Mouse (Mus musculus) midbrain, embryonic 12.5 days (tissue): ENCODE data around the gene Ndufa3. TPM values are rescaled to one million over a fixed set of nuclear protein-coding genes. Genes with fewer than 3 reads are reported as not detected.

Experiments used
- ATAC-seq: fragments of 200-750 bp; cut with Nextera tagmentation; 2 replicates; pipeline ENCODE4 v1.8.0; 2017; ENCODE audit warnings: low read depth, moderate TSS enrichment, moderate library complexity; ENCODE audit not compliant: low FRiP score
- H3K27ac ChIP-seq: fragments of 300-500 bp; sonication (generic); replicated peaks from 2 replicates; pipeline ENCODE4 v1.5.1; 2016; ENCODE audit warnings: mild to moderate bottlenecking
- H3K27me3 ChIP-seq: fragments of 300-500 bp; sonication (generic); 2 replicates; pipeline ENCODE4 v1.6.1; 2016; ENCODE audit warnings: mild to moderate bottlenecking
- H3K36me3 ChIP-seq: fragments of 300-500 bp; sonication (generic); 2 replicates; pipeline ENCODE4 v1.6.1; 2016
- H3K4me1 ChIP-seq: fragments of 300-500 bp; sonication (generic); 2 replicates; pipeline ENCODE4 v1.6.1; 2016
- H3K4me2 ChIP-seq: fragments of 300-500 bp; sonication (generic); replicated peaks from 2 replicates; pipeline ENCODE4 v1.6.1; 2016; ENCODE audit warnings: mild to moderate bottlenecking, moderate library complexity
- H3K4me3 ChIP-seq: fragments of 300-500 bp; sonication (generic); 2 replicates; pipeline ENCODE4 v1.5.1; 2016; ENCODE audit warnings: mild to moderate bottlenecking
- H3K9ac ChIP-seq: fragments of 300-500 bp; sonication (generic); replicated peaks from 2 replicates; pipeline ENCODE4 v1.6.1; 2016; ENCODE audit warnings: mild to moderate bottlenecking, moderate library complexity
- H3K9me3 ChIP-seq: fragments of 300-500 bp; sonication (generic); 2 replicates; pipeline ENCODE4 v1.6.1; 2016; ENCODE audit warnings: mild to moderate bottlenecking
- WGBS: fragments of 180-500 bp; shearing (Covaris S2); methylation state at CpG from one replicate; pipeline ENCODE4 v1.1.7; 2016; 5-methylcytosine and 5-hydroxymethylcytosine counted together
- polyA plus RNA-seq: library from polyadenylated mRNA; unstranded; fragments of >200 nt; fragmentation: Nextera tagmentation; extraction: Ambion mirVana; gene quantifications from 2 replicates; pipeline ENCODE4 v1.2.1, GENCODE M21; 2016

The Ndufa3 gene
- polyA plus RNA-seq, 1 experiment from 2014 or later: 342 TPM

- Histone ChIP-seq H3K9ac (no peak overlapping the region), H3K4me2 (no peak overlapping the region), H3K36me3 (peaks cover under 1% of the 10 kb centered on the region), H3K27me3 (no peaks in the 10 kb centered on the region), H3K4me3 (no peak overlapping the region), H3K27ac (no peak overlapping the region), H3K4me1 (peaks cover 7% of the 10 kb centered on the region; the same call in 1 of the 2 replicates), H3K9me3 (no peaks in the 10 kb centered on the region)
- whole genome bisulfite sequencing: 84% methylated on average over 3 of the region's 3 CpGs
- ATAC-seq: no peak
Measured at GRCm38 (mm10) chr7:3614021-3614420, 3.2 kb upstream of the Ndufa3 start.

- Histone ChIP-seq H3K9me3 (no peaks in the 10 kb centered on the region), H3K27me3 (no peaks in the 10 kb centered on the region), H3K4me1 (peaks cover 7% of the 10 kb centered on the region; the same call in 1 of the 2 replicates), H3K4me2 (peak within 1 kb of the TSS; percentile 70; the same call in 1 of the 2 replicates), H3K9ac (no peak within 1 kb of the TSS), H3K4me3 (peak within 1 kb of the TSS; percentile 73), H3K27ac (no peak within 1 kb of the TSS), H3K36me3 (peaks cover 20% of the 10 kb centered on the region)
- WGBS: 83% methylated on average over 4 of the region's 4 CpGs
- no peak for ATAC-seq
Measured at GRCm38 (mm10) chr7:3616057-3616388, 1.1 kb upstream of the Ndufa3 start, which contains the start of gene Oscar. Gene Oscar (minus strand): TSS chr7:3616157.

GRCm38 (mm10) chr7:3616389-3617241, 558 bp upstream of the Ndufa3 start:
- H3K4me3 ChIP-seq: peak overlapping the region; percentile 73
- H3K9ac ChIP-seq: no peak overlapping the region
- peaks cover 21% of the 10 kb centered on the region for H3K36me3 ChIP-seq
- no peaks in the 10 kb centered on the region for H3K27me3 ChIP-seq
- ATAC-seq: peak; percentile 72
- peaks cover 7% of the 10 kb centered on the region; the same call in 1 of the 2 replicates for H3K4me1 ChIP-seq
- no peaks in the 10 kb centered on the region for H3K9me3 ChIP-seq
- H3K4me2 ChIP-seq: peak overlapping the region; percentile 70
- H3K27ac ChIP-seq: no peak overlapping the region
- 46% methylated on average over 6 of the region's 6 CpGs for WGBS

- H3K4me1 ChIP-seq: peaks cover 24% of the 10 kb centered on the region
- no peaks in the 10 kb centered on the region for H3K27me3 ChIP-seq
- peak; percentile 67 for ATAC-seq
- no peak overlapping the region for H3K27ac ChIP-seq
- H3K9ac ChIP-seq: peak overlapping the region; percentile 82
- H3K4me2 ChIP-seq: peak overlapping the region; percentile 97
- no peaks in the 10 kb centered on the region for H3K9me3 ChIP-seq
- 33% methylated on average over 4 of the region's 4 CpGs for WGBS
- H3K36me3 ChIP-seq: peaks cover 50% of the 10 kb centered on the region
- H3K4me3 ChIP-seq: peak overlapping the region; percentile 73
Measured at GRCm38 (mm10) chr7:3629030-3629429, 11.9 kb downstream of the Ndufa3 start.

- Histone ChIP-seq H3K4me1 (peaks cover 24% of the 10 kb centered on the region), H3K36me3 (peaks cover 49% of the 10 kb centered on the region), H3K9ac (peak within 1 kb of the TSS; percentile 82), H3K4me3 (peak within 1 kb of the TSS; percentile 73), H3K27ac (peak within 1 kb of the TSS; percentile 35), H3K4me2 (peak within 1 kb of the TSS; percentile 97), H3K9me3 (no peaks in the 10 kb centered on the region), H3K27me3 (no peaks in the 10 kb centered on the region)
- WGBS: under 1% methylated on average over 47 of the region's 47 CpGs
- peak; percentile 88 for ATAC-seq
Measured at GRCm38 (mm10) chr7:3629543-3630477, 12.6 kb downstream of the Ndufa3 start, which contains the start of the genes Tfpt and Prpf31. Gene Tfpt (minus strand): TSS chr7:3629929. Gene Prpf31 (plus strand): TSS chr7:3629985.

GRCm38 (mm10) chr7:3630478-3630815, 13.3 kb downstream of the Ndufa3 start:
- Histone ChIP-seq H3K9me3 (no peaks in the 10 kb centered on the region), H3K27me3 (no peaks in the 10 kb centered on the region), H3K4me3 (peak overlapping the region; percentile 73), H3K9ac (peak overlapping the region; percentile 82), H3K4me2 (peak overlapping the region; percentile 97), H3K4me1 (peaks cover 24% of the 10 kb centered on the region), H3K27ac (no peak overlapping the region), H3K36me3 (peaks cover 49% of the 10 kb centered on the region)
- no peak for ATAC-seq
- 50% methylated on average over 3 of the region's 3 CpGs for WGBS

GRCm38 (mm10) chr7:3643412-3643811, 26.2 kb downstream of the Ndufa3 start:
- Histone ChIP-seq H3K27ac (no peak overlapping the region), H3K9ac (0 out of 2 replicates have a peak overlapping the region, but pooled peaks have one; percentile 31), H3K36me3 (peaks cover 39% of the 10 kb centered on the region), H3K4me2 (no peak overlapping the region), H3K4me1 (peaks cover 32% of the 10 kb centered on the region), H3K9me3 (no peaks in the 10 kb centered on the region), H3K4me3 (no peak overlapping the region), H3K27me3 (0 out of 2 replicates have a peak, but pooled peaks cover 5% of the 10 kb centered on the region)
- ATAC-seq: no peak
- 71% methylated on average over 5 of the region's 5 CpGs for WGBS

GRCm38 (mm10) chr7:3643843-3644242, 26.7 kb downstream of the Ndufa3 start:
- 21% methylated on average over 9 of the region's 9 CpGs for WGBS
- H3K9ac ChIP-seq: peak overlapping the region; percentile 31; the same call in 1 of the 2 replicates
- ATAC-seq: no peak

GRCm38 (mm10) chr7:3644348-3644671, 27.1 kb downstream of the Ndufa3 start:
- Histone ChIP-seq H3K9me3 (no peaks in the 10 kb centered on the region), H3K27me3 (0 out of 2 replicates have a peak, but pooled peaks cover 5% of the 10 kb centered on the region), H3K4me3 (peak overlapping the region; percentile 99), H3K36me3 (peaks cover 31% of the 10 kb centered on the region), H3K4me1 (peaks cover 37% of the 10 kb centered on the region), H3K4me2 (peak overlapping the region; percentile 65), H3K9ac (peak overlapping the region; percentile 31; the same call in 1 of the 2 replicates), H3K27ac (no peak overlapping the region; the same call in 1 of the 2 replicates)
- ATAC-seq: no peak
- 1% methylated on average over 11 of the region's 11 CpGs for WGBS

More at GRCm38 (mm10) chr7:3643843-3644242, 26.7 kb downstream of the Ndufa3 start:
- Histone ChIP-seq H3K27ac (no peak overlapping the region), H3K4me2 (peak overlapping the region; percentile 65), H3K9me3 (no peaks in the 10 kb centered on the region), H3K27me3 (0 out of 2 replicates have a peak, but pooled peaks cover 5% of the 10 kb centered on the region), H3K36me3 (peaks cover 35% of the 10 kb centered on the region), H3K4me3 (peak overlapping the region; percentile 99), H3K4me1 (peaks cover 36% of the 10 kb centered on the region)

- Histone ChIP-seq H3K27me3 (0 out of 2 replicates have a peak, but pooled peaks cover 5% of the 10 kb centered on the region), H3K27ac (peak within 1 kb of the TSS; percentile 96), H3K4me3 (peak within 1 kb of the TSS; percentile 99), H3K9me3 (no peaks in the 10 kb centered on the region), H3K4me2 (peak within 1 kb of the TSS; percentile 83), H3K36me3 (peaks cover 25% of the 10 kb centered on the region), H3K4me1 (peaks cover 37% of the 10 kb centered on the region), H3K9ac (peak within 1 kb of the TSS; percentile 100)
- ATAC-seq: peak; percentile 99
- 0% methylated on average over 48 of the region's 58 CpGs for WGBS
Measured at GRCm38 (mm10) chr7:3644672-3645487, 27.7 kb downstream of the Ndufa3 start, which contains the start of gene Cnot3. Gene Cnot3 (plus strand): TSS chr7:3645268.
